Mouse (Mus musculus) liver, postnatal 0 days (tissue): ENCODE results near the gene Col19a1. TPM values are rescaled to one million over a fixed set of nuclear protein-coding genes. Genes with fewer than 3 reads are reported as not detected.

Experiments used
- ATAC-seq: fragments of 200-750 bp; cut with Nextera tagmentation; 2 replicates; pipeline ENCODE4 v1.8.0; 2017; ENCODE audit warnings: mild to moderate bottlenecking, moderate library complexity
- DNase-seq: peaks from one replicate; pipeline ENCODE4 v3.0.0-alpha.2; 2016
- H3K27ac ChIP-seq: fragments of 300-500 bp; sonication (generic); 2 replicates; pipeline ENCODE4 v1.5.1; 2014; ENCODE audit warnings: antibody characterized with exemption, moderate library complexity, mild to moderate bottlenecking, low read depth
- H3K27me3 ChIP-seq: fragments of 300-500 bp; sonication (generic); 2 replicates; pipeline ENCODE4 v1.6.1; 2014; ENCODE audit warnings: low read length, control low read depth, mixed read lengths; ENCODE audit not compliant: insufficient read depth
- H3K36me3 ChIP-seq: fragments of 300-500 bp; sonication (generic); replicated peaks from 2 replicates; pipeline ENCODE4 v1.6.1; 2014; ENCODE audit warnings: mild to moderate bottlenecking, control low read depth, low read length, moderate library complexity, mixed read lengths; ENCODE audit not compliant: insufficient read depth
- H3K4me1 ChIP-seq: fragments of 300-500 bp; sonication (generic); 2 replicates; pipeline ENCODE4 v1.6.1; 2014; ENCODE audit warnings: antibody characterized with exemption, mild to moderate bottlenecking, control low read depth; ENCODE audit not compliant: insufficient read depth
- H3K4me2 ChIP-seq: fragments of 300-500 bp; sonication (generic); 2 replicates; pipeline ENCODE4 v1.6.1; 2014; ENCODE audit warnings: low read depth, mild to moderate bottlenecking, low read length, moderate library complexity, mixed read lengths
- H3K4me3 ChIP-seq: fragments of 300-500 bp; sonication (generic); 2 replicates; pipeline ENCODE4 v1.5.1; 2014; ENCODE audit warnings: low read depth, low read length
- H3K9ac ChIP-seq: fragments of 300-500 bp; sonication (generic); replicated peaks from 2 replicates; pipeline ENCODE4 v1.6.1; 2014; ENCODE audit warnings: mild to moderate bottlenecking, moderate library complexity
- H3K9me3 ChIP-seq: fragments of 300-500 bp; sonication (generic); 2 replicates; pipeline ENCODE4 v1.6.1; 2016; ENCODE audit warnings: mild to moderate bottlenecking, control low read depth, low read length, mixed read lengths
- CTCF ChIP-seq: sonication (generic); IDR thresholded peaks from 2 replicates; pipeline ENCODE4 v1.5.1; 2016; ENCODE audit warnings: antibody characterized with exemption, low read depth
- EP300 ChIP-seq: IDR thresholded peaks from 2 replicates; pipeline ENCODE4 v1.6.1; 2016; ENCODE audit warnings: antibody characterized with exemption, low read depth, mild to moderate bottlenecking
- WGBS: fragments of 180-500 bp; shearing (Covaris S2); extraction: QIAGEN DNeasy Blood & Tissue Kit; methylation state at CpG from one replicate; pipeline ENCODE4 v1.1.7; 2014; ENCODE audit not compliant: insufficient replicate concordance; 5-methylcytosine and 5-hydroxymethylcytosine counted together
- polyA plus RNA-seq: library from polyadenylated mRNA; unstranded; fragments of >200 nt; fragmentation: Nextera tagmentation; extraction: Ambion mirVana; gene quantifications from 2 replicates; pipeline ENCODE4 v1.2.1, GENCODE M21; 2015

The Col19a1 gene
- polyA plus RNA-seq, 1 experiment from 2014 or later = not detected

DNA sequence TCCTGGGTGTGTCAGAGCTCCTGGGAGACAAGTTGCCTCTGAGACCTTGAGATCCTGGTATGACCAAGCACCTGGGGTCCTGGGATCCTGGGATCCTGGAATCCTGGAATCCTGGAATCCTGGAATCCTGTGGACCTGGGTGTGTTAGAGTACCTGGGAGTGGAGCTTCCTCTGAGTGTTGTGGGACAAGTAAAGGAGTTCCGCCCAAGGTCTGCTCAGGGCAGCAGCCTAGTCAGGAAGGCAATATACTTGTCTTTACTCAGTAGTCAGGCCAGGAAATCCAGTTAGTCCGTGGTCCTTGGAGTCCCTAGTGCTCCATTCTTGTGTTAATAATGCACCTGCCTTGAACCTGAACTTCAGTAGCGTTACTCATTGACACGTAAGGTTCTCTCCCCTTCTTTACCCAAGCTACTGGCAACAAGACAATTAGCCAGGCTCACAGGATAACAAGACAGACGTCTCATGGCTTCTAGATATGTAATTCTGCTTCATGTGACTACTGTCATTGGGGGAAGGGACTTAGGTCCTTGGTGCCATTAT lies 239.6 kb downstream of the Col19a1 start:
- ATAC-seq = no peak
- H3K9ac ChIP-seq = no peak overlapping the region

DNA sequence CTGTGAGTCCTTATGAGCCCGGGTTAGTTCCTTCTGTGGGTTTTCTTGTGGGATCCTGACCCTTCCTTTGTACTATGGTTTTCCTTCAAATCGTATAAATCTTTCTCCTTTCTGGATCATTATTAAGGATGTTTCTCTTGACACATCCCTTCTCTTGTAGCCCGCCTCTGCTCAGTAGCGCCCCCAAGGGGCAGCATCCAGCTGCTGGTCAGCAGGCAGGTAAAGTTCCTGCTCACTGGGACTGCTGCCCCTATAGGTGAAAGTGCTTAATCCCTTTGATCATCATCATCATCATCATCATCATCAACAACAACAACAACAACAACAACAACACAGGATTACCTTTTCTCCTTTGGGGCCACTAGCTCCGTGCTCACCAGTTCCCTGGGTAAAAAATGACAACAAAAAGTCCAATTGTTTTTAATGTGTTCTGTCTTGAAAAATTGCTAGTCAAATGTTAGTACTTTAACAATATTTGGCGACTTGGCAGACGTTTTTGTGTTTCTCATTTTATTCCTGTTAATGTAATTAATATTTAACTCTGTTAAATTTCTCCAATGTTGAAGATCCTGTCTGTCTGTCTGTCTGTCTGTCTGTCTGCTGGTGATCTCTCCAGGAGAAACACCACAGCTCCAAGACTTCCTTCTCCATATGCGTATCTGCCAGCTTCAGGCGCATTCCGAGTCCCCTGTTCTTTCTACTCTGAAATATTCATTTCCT lies 249.6 kb downstream of the Col19a1 start:
- no peaks in the 10 kb centered on the region for H3K27me3 ChIP-seq
- no peak for TF ChIP-seq EP300
- TF ChIP-seq CTCF = 0 out of 2 replicates have a peak, but pooled peaks have one; percentile 7
- DNase-seq (no peak), ATAC-seq (no peak)
- no peaks in the 10 kb centered on the region for H3K4me1 ChIP-seq
- WGBS = 73% methylated on average over 10 of the region's 10 CpGs
- H3K27ac ChIP-seq = no peak overlapping the region
- H3K4me3 ChIP-seq = no peak overlapping the region
- H3K36me3 ChIP-seq = no peaks in the 10 kb centered on the region
- H3K9ac ChIP-seq = no peak overlapping the region
- no peak overlapping the region for H3K4me2 ChIP-seq
- H3K9me3 ChIP-seq = no peaks in the 10 kb centered on the region

More for the DNA sequence above, 239.6 kb downstream of the Col19a1 start:
- WGBS = 59% methylated on average over 5 of the region's 5 CpGs
- H3K4me2 ChIP-seq = no peak overlapping the region
- no peak for TF ChIP-seq CTCF
- no peak for TF ChIP-seq EP300
- no peaks in the 10 kb centered on the region for H3K9me3 ChIP-seq
- no peak overlapping the region for H3K27ac ChIP-seq
- no peaks in the 10 kb centered on the region for H3K36me3 ChIP-seq
- no peak for DNase-seq
- H3K4me1 ChIP-seq = no peaks in the 10 kb centered on the region
- no peaks in the 10 kb centered on the region for H3K27me3 ChIP-seq
- H3K4me3 ChIP-seq = no peak overlapping the region

DNA sequence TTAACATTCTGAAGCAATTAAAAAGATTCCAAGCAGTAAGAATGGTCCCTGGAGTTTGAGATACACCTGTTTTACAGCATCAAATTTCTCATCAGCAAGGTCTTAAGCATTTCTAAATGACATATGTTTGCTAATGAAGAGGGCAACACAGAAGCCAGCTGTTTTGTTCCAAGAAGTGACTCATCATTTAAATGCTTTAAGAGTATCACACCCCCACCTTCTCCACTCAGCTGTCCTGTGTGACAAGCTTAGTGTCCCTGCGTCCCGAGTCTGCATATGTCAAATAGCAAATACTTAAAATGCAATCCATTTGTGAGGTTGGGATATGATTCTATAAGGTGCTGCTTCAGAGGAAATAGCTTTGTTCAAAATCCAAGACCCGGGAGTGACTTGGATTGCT lies 251.2 kb downstream of the Col19a1 start:
- Histone ChIP-seq H3K36me3 (no peaks in the 10 kb centered on the region), H3K9ac (no peak overlapping the region), H3K27me3 (no peaks in the 10 kb centered on the region), H3K4me3 (no peak overlapping the region), H3K4me1 (no peaks in the 10 kb centered on the region), H3K4me2 (no peak overlapping the region), H3K27ac (no peak overlapping the region), H3K9me3 (no peaks in the 10 kb centered on the region)
- TF ChIP-seq CTCF = no peak
- TF ChIP-seq EP300 = no peak
- no peak for ATAC-seq
- 69% methylated on average over 3 of the region's 3 CpGs for WGBS
- DNase-seq = no peak

DNA sequence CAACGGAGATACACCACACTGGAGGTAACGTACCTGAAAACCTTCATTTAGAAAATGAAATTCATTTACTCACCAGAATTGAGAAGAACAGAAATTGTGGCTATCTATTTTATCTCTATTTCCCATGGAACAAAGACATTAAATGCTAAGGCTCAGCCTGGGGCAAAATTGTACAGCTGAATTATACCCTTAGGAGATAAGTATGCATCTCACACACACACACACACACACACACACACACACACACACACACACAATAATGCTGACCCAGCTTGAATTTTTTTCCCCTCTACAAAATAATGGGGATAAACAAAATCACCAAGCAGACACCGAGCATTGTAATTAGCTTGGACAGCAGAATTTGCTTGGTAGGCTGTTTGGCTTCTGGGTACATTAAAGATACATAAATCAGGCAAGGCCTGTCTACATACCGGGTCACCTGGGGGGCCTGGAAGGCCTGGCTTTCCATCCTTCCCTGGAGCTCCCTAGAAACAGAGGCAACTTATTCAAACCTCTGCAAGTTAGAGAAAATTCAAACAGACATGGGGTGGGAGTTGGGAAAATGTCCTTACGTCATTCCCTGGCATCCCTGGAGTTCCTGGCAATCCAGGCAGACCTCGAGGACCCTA lies 270.2 kb downstream of the Col19a1 start:
- WGBS = 71% methylated on average over 6 of the region's 6 CpGs

DNA sequence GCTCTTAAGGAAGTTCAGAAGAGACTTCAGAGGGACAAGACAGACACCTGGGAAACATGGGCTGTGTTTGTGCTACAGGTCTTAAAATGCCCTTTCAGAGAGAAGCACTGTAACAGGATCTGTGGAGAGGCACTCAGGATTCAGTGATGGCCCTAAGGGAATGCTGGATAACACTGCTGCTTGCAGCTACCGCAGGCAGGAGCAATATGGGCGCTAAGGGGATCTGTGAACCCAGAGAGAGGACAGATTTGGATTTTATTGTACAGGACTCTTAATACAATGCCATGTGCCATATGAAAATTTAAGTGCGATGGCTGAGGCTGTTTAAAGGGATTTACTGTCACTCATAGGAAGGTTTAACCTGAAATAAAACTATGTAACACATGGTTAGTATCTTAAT lies 270.8 kb downstream of the Col19a1 start:
- WGBS = 73% methylated on average over 3 of the region's 3 CpGs
- no peaks in the 10 kb centered on the region; the same call in 1 of the 2 replicates for H3K9me3 ChIP-seq

More for the DNA sequence above, 270.2 kb downstream of the Col19a1 start:
- DNase-seq (no peak), ATAC-seq (no peak)
- H3K27ac ChIP-seq = no peak overlapping the region
- TF ChIP-seq CTCF (no peak), EP300 (no peak)
- H3K27me3 ChIP-seq = no peaks in the 10 kb centered on the region
- no peaks in the 10 kb centered on the region for H3K4me1 ChIP-seq
- H3K9me3 ChIP-seq = no peaks in the 10 kb centered on the region; the same call in 1 of the 2 replicates
- H3K4me3 ChIP-seq = no peak overlapping the region
- no peaks in the 10 kb centered on the region for H3K36me3 ChIP-seq
- H3K4me2 ChIP-seq = no peak overlapping the region
- no peak overlapping the region for H3K9ac ChIP-seq

DNA sequence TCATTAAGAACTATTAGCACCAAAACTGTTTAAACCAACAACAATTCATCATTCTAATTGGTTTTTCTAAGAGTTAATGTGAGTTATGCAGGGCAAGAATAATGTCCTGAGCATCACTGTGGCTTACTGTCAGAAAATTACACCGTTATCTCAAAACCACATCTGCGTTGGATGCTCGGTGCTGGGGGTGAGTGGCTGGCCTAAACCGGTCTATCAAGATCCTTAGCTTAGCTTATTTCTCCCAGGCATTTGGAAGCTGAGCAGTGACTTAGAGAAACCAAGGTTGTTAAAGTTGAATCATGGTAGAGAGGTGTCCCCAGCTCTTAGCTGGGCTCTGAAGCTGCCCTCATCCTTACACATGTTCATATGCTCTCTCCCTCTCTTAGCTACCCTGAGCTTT lies 276.4 kb downstream of the Col19a1 start:
- H3K36me3 ChIP-seq = no peaks in the 10 kb centered on the region
- TF ChIP-seq EP300 = no peak
- no peak for TF ChIP-seq CTCF
- no peak overlapping the region for H3K4me2 ChIP-seq
- no peak overlapping the region for H3K4me3 ChIP-seq
- H3K27me3 ChIP-seq = no peaks in the 10 kb centered on the region
- ATAC-seq (no peak), DNase-seq (no peak)
- H3K4me1 ChIP-seq = no peaks in the 10 kb centered on the region
- no peaks in the 10 kb centered on the region; the same call in 1 of the 2 replicates for H3K9me3 ChIP-seq
- H3K9ac ChIP-seq = no peak overlapping the region
- WGBS = 56% methylated on average over 4 of the region's 4 CpGs
- no peak overlapping the region for H3K27ac ChIP-seq

More for the DNA sequence above, 270.8 kb downstream of the Col19a1 start:
- H3K4me3 ChIP-seq = no peak overlapping the region
- TF ChIP-seq CTCF (no peak), EP300 (no peak)
- no peaks in the 10 kb centered on the region for H3K4me1 ChIP-seq
- no peak overlapping the region for H3K4me2 ChIP-seq
- H3K9ac ChIP-seq = no peak overlapping the region
- DNase-seq (no peak), ATAC-seq (no peak)
- no peaks in the 10 kb centered on the region for H3K36me3 ChIP-seq
- no peak overlapping the region for H3K27ac ChIP-seq
- H3K27me3 ChIP-seq = no peaks in the 10 kb centered on the region
